Mouse (Mus musculus): ENCODE data around the gene Hoxd4. TPM values are rescaled to one million over a fixed set of nuclear protein-coding genes. Genes with fewer than 3 reads are reported as not detected.

Gene Hoxd4
- total RNA-seq, 2 experiments from 2014 or later, result not detected

- DNase-seq (ENCODE audit: low spot score in 2 of 2), result no peak
- intact Hi-C loops (cut with DNase I), result no loop called here
These were observed 37.8 kb downstream of the Hoxd4 start for GRCm38 (mm10) chr2:74749337-74750121.

GRCm38 (mm10) chr2:74750731-74751250, 39.1 kb downstream of the Hoxd4 start:
- no peak for DNase-seq (ENCODE audit: low spot score in 2 of 2)
- intact Hi-C loops (cut with DNase I), result no loop called here

GRCm38 (mm10) chr2:74751861-74752260, 40.1 kb downstream of the Hoxd4 start:
- DNase-seq (ENCODE audit: low spot score in 2 of 2), result no peak
- intact Hi-C loops (cut with DNase I), result no loop called here

GRCm38 (mm10) chr2:74752431-74753174, 40.9 kb downstream of the Hoxd4 start:
- intact Hi-C loops (cut with DNase I), result no loop called here
- no peak for DNase-seq (ENCODE audit: low spot score in 2 of 2)

GRCm38 (mm10) chr2:74753175-74753523, 41.4 kb downstream of the Hoxd4 start:
- no peak for DNase-seq (ENCODE audit: low spot score in 2 of 2)
- intact Hi-C loops (cut with DNase I), result no loop called here

GRCm38 (mm10) chr2:74753711-74754110, 42.0 kb downstream of the Hoxd4 start:
- DNase-seq (ENCODE audit: low spot score in 2 of 2), result no peak
- intact Hi-C loops (cut with DNase I), result no loop called here

GRCm38 (mm10) chr2:74760146-74760545, 48.4 kb downstream of the Hoxd4 start:
- no peak for DNase-seq (ENCODE audit: low spot score in 2 of 2)

GRCm38 (mm10) chr2:74761941-74762340, 50.2 kb downstream of the Hoxd4 start:
- intact Hi-C loops (cut with DNase I), result no loop called here
- no peak for DNase-seq (ENCODE audit: low spot score in 2 of 2)

More at GRCm38 (mm10) chr2:74760146-74760545, 48.4 kb downstream of the Hoxd4 start:
- intact Hi-C loops (cut with DNase I), result no loop called here

GRCm38 (mm10) chr2:74762522-74763244, 51.0 kb downstream of the Hoxd4 start, which contains the start of gene Hoxd1:
Gene Hoxd1 (plus strand): TSS chr2:74762980.
- no peak for DNase-seq (ENCODE audit: low spot score in 2 of 2)
- intact Hi-C loops (cut with DNase I), result no loop called here

GRCm38 (mm10) chr2:74763245-74763735, 51.6 kb downstream of the Hoxd4 start:
- no peak for DNase-seq (ENCODE audit: low spot score in 2 of 2)

GRCm38 (mm10) chr2:74763976-74764375, 52.2 kb downstream of the Hoxd4 start:
- DNase-seq (ENCODE audit: low spot score in 2 of 2), result no peak

More at GRCm38 (mm10) chr2:74763245-74763735, 51.6 kb downstream of the Hoxd4 start:
- intact Hi-C loops (cut with DNase I), result no loop called here

GRCm38 (mm10) chr2:74774359-74774758, 62.6 kb downstream of the Hoxd4 start:
- intact Hi-C loops (cut with DNase I), result no loop called here
- no peak for DNase-seq (ENCODE audit: low spot score in 2 of 2)

More at GRCm38 (mm10) chr2:74763976-74764375, 52.2 kb downstream of the Hoxd4 start:
- intact Hi-C loops (cut with DNase I), result no loop called here

GRCm38 (mm10) chr2:74777536-74778275, 66.0 kb downstream of the Hoxd4 start:
- DNase-seq (ENCODE audit: low spot score in 2 of 2), result no peak
- intact Hi-C loops (cut with DNase I), result no loop called here

Small RNA genes within 50 kb of the gene (microRNA-seq; reads per million reads assigned to microRNA genes)
- gene Gm44463 (not detected), gene Mir10b (27.1 reads per million, percentile 43 among the genes with 10 or more reads in this experiment)

Other genes with a start within 250 kb of the Hoxd4 start
- gene Lnpk, start 132.5 kb upstream of the Hoxd4 start, total RNA-seq (2021), result 10 to 100 TPM; 70.4 to 78.0 TPM
- gene Evx2, start 52.4 kb upstream of the Hoxd4 start, total RNA-seq (2021), result not detected
- gene Hoxd13, start 43.6 kb upstream of the Hoxd4 start, total RNA-seq (2021), result not detected
- gene Hoxd12, start 36.9 kb upstream of the Hoxd4 start, total RNA-seq (2021), result not detected
- gene Hoxd11, start 32.4 kb upstream of the Hoxd4 start, total RNA-seq (2021), result not detected
- not detected for gene Hoxd10, start 20.0 kb upstream of the Hoxd4 start, total RNA-seq (2021)
- gene Hoxd9, start 14.2 kb upstream of the Hoxd4 start, total RNA-seq (2021), result not detected
- gene Hoxd8, start 7.3 kb upstream of the Hoxd4 start, total RNA-seq (2021), result not detected
- not detected for gene Hoxd3, start within 50 bp of the Hoxd4 start, total RNA-seq (2021)
- not detected for gene Gm28230, start 14.8 kb downstream of the Hoxd4 start, total RNA-seq (2021)
- not detected for gene Hoxd1, start 51.1 kb downstream of the Hoxd4 start, total RNA-seq (2021)
- 10 to 100 TPM; 45.3 to 45.4 TPM for gene Mtx2, start 113.9 kb downstream of the Hoxd4 start, total RNA-seq (2021)

Measured in left cerebral cortex, postnatal 36 days (tissue).